Mouse (Mus musculus) cerebellum, adult 2 months (tissue): ENCODE measurements around the gene Endou.

Experiments used
- CTCF ChIP-seq: fragments of 200-500 bp; IDR thresholded peaks from 2 replicates; pipeline ENCODE4 v1.5.1; 2011; ENCODE audit warnings: low read depth, mild to moderate bottlenecking, control low read depth, low read length, moderate library complexity, borderline replicate concordance; ENCODE audit not compliant: insufficient read depth
- POLR2A ChIP-seq: fragments of 200-500 bp; IDR thresholded peaks from 2 replicates; pipeline ENCODE4 v1.6.1; 2011; ENCODE audit warnings: low read length, control low read depth, borderline replicate concordance; ENCODE audit not compliant: insufficient read depth

GRCm38 (mm10) chr15:97728804-97729203 lies 2.3 kb downstream of the Endou start:
- TF ChIP-seq CTCF (no peak), POLR2A (no peak)
